Mouse (Mus musculus) kidney, embryonic 15.5 days (tissue): ENCODE results near the gene Cdt1. TPM values are rescaled to one million over a fixed set of nuclear protein-coding genes. Genes with fewer than 3 reads are reported as not detected.

Experiments used
- microRNA-seq: library from miRNA; unstranded; fragments of <30 nt; microRNA quantifications from one replicate; pipeline ENCODE4, GENCODE M21; 2016
- polyA plus RNA-seq: library from polyadenylated mRNA; unstranded; fragments of >200 nt; fragmentation: Nextera tagmentation; extraction: Ambion mirVana; gene quantifications from 2 replicates; pipeline ENCODE4 v1.2.1, GENCODE M21; 2015

Cdt1 gene
- polyA plus RNA-seq, 1 experiment from 2014 or later: 50.4 TPM

Small RNA genes within 50 kb of the gene (microRNA-seq; reads per million reads assigned to microRNA genes)
- not detected for gene Mir6396

Other genes with a start within 250 kb of the Cdt1 start
- not detected in 2 replicates for gene Trhr2, start 207.3 kb upstream of the Cdt1 start, polyA plus RNA-seq
- gene Zc3h18, start 191.4 kb upstream of the Cdt1 start, polyA plus RNA-seq: 53.2 and 53.9 TPM in 2 replicates
- not detected in 2 replicates for gene Il17c, start 146.0 kb upstream of the Cdt1 start, polyA plus RNA-seq
- gene Cyba, start 135.1 kb upstream of the Cdt1 start, polyA plus RNA-seq: 310 and 320 TPM in 2 replicates
- 32.7 and 37.5 TPM in 2 replicates for gene Mvd, start 124.6 kb upstream of the Cdt1 start, polyA plus RNA-seq
- 0.34 and 0.78 TPM in 2 replicates for gene Snai3, start 107.3 kb upstream of the Cdt1 start, polyA plus RNA-seq
- gene Rnf166, start 92.0 kb upstream of the Cdt1 start, polyA plus RNA-seq: 37.7 and 39.8 TPM in 2 replicates
- gene Ctu2, start 91.9 kb upstream of the Cdt1 start, polyA plus RNA-seq: 48.6 and 55.7 TPM in 2 replicates
- gene Piezo1, start 16.7 kb upstream of the Cdt1 start, polyA plus RNA-seq: 13.2 and 17.8 TPM in 2 replicates
- 333 and 353 TPM in 2 replicates for gene Aprt, start 8.9 kb downstream of the Cdt1 start, polyA plus RNA-seq
- gene Galns, start 43.4 kb downstream of the Cdt1 start, polyA plus RNA-seq: 14.0 and 16.0 TPM in 2 replicates
- 51.8 and 54.8 TPM in 2 replicates for gene Trappc2l, start 43.6 kb downstream of the Cdt1 start, polyA plus RNA-seq
- 0.18 TPM in 1 of 2 replicates, not detected in the other for gene Pabpn1l, start 54.7 kb downstream of the Cdt1 start, polyA plus RNA-seq
- 3.5 and 3.6 TPM in 2 replicates for gene Cbfa2t3, start 131.1 kb downstream of the Cdt1 start, polyA plus RNA-seq
- gene Acsf3, start 207.5 kb downstream of the Cdt1 start, polyA plus RNA-seq: 18.1 and 21.0 TPM in 2 replicates